Mouse (Mus musculus): ENCODE results near the gene Icmt. TPM values are rescaled to one million over a fixed set of nuclear protein-coding genes. Genes with fewer than 3 reads are reported as not detected.
A peak's percentile ranks its signal among the peaks of the same experiment; 100 is the strongest.

The Icmt gene
- polyA plus RNA-seq, 1 experiment from 2014 or later: 15.3 TPM

- H3K27ac ChIP-seq: no peak overlapping the region
- peaks cover 19% of the 10 kb centered on the region for H3K4me1 ChIP-seq (replicated peaks)
- no peak overlapping the region for H3K4me3 ChIP-seq
- H3K27me3 ChIP-seq: peaks cover 91% of the 10 kb centered on the region
- no peak overlapping the region for H3K9ac ChIP-seq
- H3K9me3 ChIP-seq (replicated peaks): no peaks in the 10 kb centered on the region
- no peaks in the 10 kb centered on the region for H3K36me3 ChIP-seq
- no peak for ATAC-seq (replicated peaks; ENCODE audit: insufficient number of reproducible peaks, insufficient read depth, low FRiP score, low read depth)
- 56% methylated on average over 18 of the region's 18 CpGs for WGBS
- H3K4me2 ChIP-seq: no peak overlapping the region
Observed at GRCm38 (mm10) chr4:152288398-152288945, 8.6 kb upstream of the Icmt start.

- Histone ChIP-seq H3K4me2 (peak overlapping the region; percentile 30; the same call in 1 of the 2 replicates), H3K4me1 (replicated peaks) (peaks cover 19% of the 10 kb centered on the region), H3K9ac (no peak overlapping the region), H3K27ac (no peak overlapping the region), H3K4me3 (peak overlapping the region; percentile 24), H3K27me3 (peaks cover 80% of the 10 kb centered on the region), H3K9me3 (replicated peaks) (no peaks in the 10 kb centered on the region), H3K36me3 (no peaks in the 10 kb centered on the region)
- WGBS: 1% methylated on average over 39 of the region's 39 CpGs
- ATAC-seq (replicated peaks; ENCODE audit: insufficient number of reproducible peaks, insufficient read depth, low FRiP score, low read depth): no peak
Observed at GRCm38 (mm10) chr4:152290385-152290784, 6.6 kb upstream of the Icmt start.

GRCm38 (mm10) chr4:152290991-152291390, 6.0 kb upstream of the Icmt start:
- no peak for ATAC-seq (replicated peaks; ENCODE audit: insufficient number of reproducible peaks, insufficient read depth, low FRiP score, low read depth)
- H3K9ac ChIP-seq: no peak overlapping the region
- H3K4me2 ChIP-seq: no peak overlapping the region
- peaks cover 74% of the 10 kb centered on the region for H3K27me3 ChIP-seq
- H3K27ac ChIP-seq: no peak overlapping the region
- H3K4me3 ChIP-seq: no peak overlapping the region; the same call in 1 of the 2 replicates
- WGBS: 26% methylated on average over 11 of the region's 11 CpGs
- no peaks in the 10 kb centered on the region for H3K9me3 ChIP-seq (replicated peaks)
- H3K36me3 ChIP-seq: no peaks in the 10 kb centered on the region
- H3K4me1 ChIP-seq (replicated peaks): peaks cover 23% of the 10 kb centered on the region

- Histone ChIP-seq H3K4me3 (peak within 1 kb of the TSS; percentile 24), H3K27ac (no peak within 1 kb of the TSS), H3K4me2 (peak within 1 kb of the TSS; percentile 30; the same call in 1 of the 2 replicates), H3K4me1 (replicated peaks) (peaks cover 21% of the 10 kb centered on the region), H3K27me3 (peaks cover 68% of the 10 kb centered on the region), H3K9me3 (replicated peaks) (no peaks in the 10 kb centered on the region), H3K9ac (no peak within 1 kb of the TSS), H3K36me3 (no peaks in the 10 kb centered on the region)
- 29% methylated on average over 6 of the region's 6 CpGs for WGBS
- ATAC-seq (replicated peaks; ENCODE audit: insufficient number of reproducible peaks, insufficient read depth, low FRiP score, low read depth): no peak
Observed at GRCm38 (mm10) chr4:152291562-152291961, 5.5 kb upstream of the Icmt start, which contains the start of gene Hes3. Hes3 (minus strand) TSS chr4:152291662.

GRCm38 (mm10) chr4:152292102-152292765, 4.8 kb upstream of the Icmt start:
- H3K36me3 ChIP-seq: no peaks in the 10 kb centered on the region
- H3K4me1 ChIP-seq (replicated peaks): peaks cover 17% of the 10 kb centered on the region
- no peak overlapping the region for H3K4me3 ChIP-seq
- H3K27me3 ChIP-seq: peaks cover 62% of the 10 kb centered on the region
- 43% methylated on average over 12 of the region's 12 CpGs for WGBS
- no peak overlapping the region for H3K27ac ChIP-seq
- ATAC-seq (replicated peaks; ENCODE audit: insufficient number of reproducible peaks, insufficient read depth, low FRiP score, low read depth): no peak
- H3K4me2 ChIP-seq: no peak overlapping the region
- no peak overlapping the region for H3K9ac ChIP-seq
- H3K9me3 ChIP-seq (replicated peaks): no peaks in the 10 kb centered on the region

- Histone ChIP-seq H3K4me3 (no peak overlapping the region), H3K4me1 (replicated peaks) (peaks cover 32% of the 10 kb centered on the region), H3K9me3 (replicated peaks) (no peaks in the 10 kb centered on the region), H3K4me2 (no peak overlapping the region), H3K27me3 (peaks cover 46% of the 10 kb centered on the region), H3K36me3 (no peaks in the 10 kb centered on the region), H3K9ac (no peak overlapping the region), H3K27ac (peak overlapping the region; percentile 24; the same call in 1 of the 2 replicates)
- ATAC-seq (replicated peaks; ENCODE audit: insufficient number of reproducible peaks, insufficient read depth, low FRiP score, low read depth): no peak
- 48% methylated on average over 10 of the region's 10 CpGs for WGBS
Observed at GRCm38 (mm10) chr4:152294188-152294929, 2.7 kb upstream of the Icmt start.

- Histone ChIP-seq H3K9ac (no peak overlapping the region), H3K4me1 (replicated peaks) (peaks cover 26% of the 10 kb centered on the region), H3K27me3 (peaks cover 32% of the 10 kb centered on the region), H3K4me3 (no peak overlapping the region), H3K4me2 (peak overlapping the region; percentile 14; the same call in 1 of the 2 replicates), H3K9me3 (replicated peaks) (no peaks in the 10 kb centered on the region), H3K36me3 (peaks cover 12% of the 10 kb centered on the region; the same call in 1 of the 2 replicates), H3K27ac (peak overlapping the region; percentile 43)
- no peak for ATAC-seq (replicated peaks; ENCODE audit: insufficient number of reproducible peaks, insufficient read depth, low FRiP score, low read depth)
- WGBS: 29% methylated on average over 4 of the region's 4 CpGs
Observed at GRCm38 (mm10) chr4:152295916-152296315, 1.1 kb upstream of the Icmt start.

- 13% methylated on average over 8 of the region's 8 CpGs for WGBS
- ATAC-seq (replicated peaks; ENCODE audit: insufficient number of reproducible peaks, insufficient read depth, low FRiP score, low read depth): no peak
Observed at GRCm38 (mm10) chr4:152296371-152296770, 656 bp upstream of the Icmt start.

GRCm38 (mm10) chr4:152298836-152299235, 1.8 kb downstream of the Icmt start:
- 79% methylated on average over 14 of the region's 14 CpGs for WGBS
- no peak overlapping the region for H3K9ac ChIP-seq
- H3K4me2 ChIP-seq: no peak overlapping the region

More at GRCm38 (mm10) chr4:152296371-152296770, 656 bp upstream of the Icmt start:
- H3K27me3 ChIP-seq: peaks cover 27% of the 10 kb centered on the region
- H3K4me2 ChIP-seq: peak overlapping the region; percentile 74
- peak overlapping the region; percentile 84 for H3K27ac ChIP-seq
- peak overlapping the region; percentile 63 for H3K9ac ChIP-seq
- H3K4me3 ChIP-seq: peak overlapping the region; percentile 96
- no peaks in the 10 kb centered on the region for H3K9me3 ChIP-seq (replicated peaks)
- H3K4me1 ChIP-seq (replicated peaks): peaks cover 26% of the 10 kb centered on the region
- H3K36me3 ChIP-seq: peaks cover 12% of the 10 kb centered on the region; the same call in 1 of the 2 replicates

GRCm38 (mm10) chr4:152300375-152300774, 3.3 kb downstream of the Icmt start:
- H3K9me3 ChIP-seq (replicated peaks): no peaks in the 10 kb centered on the region
- H3K4me3 ChIP-seq: no peak overlapping the region
- H3K4me1 ChIP-seq (replicated peaks): peaks cover 24% of the 10 kb centered on the region
- no peak overlapping the region for H3K4me2 ChIP-seq
- H3K27me3 ChIP-seq: no peaks in the 10 kb centered on the region
- 87% methylated on average over 8 of the region's 8 CpGs for WGBS
- no peak overlapping the region for H3K9ac ChIP-seq
- peaks cover 35% of the 10 kb centered on the region for H3K36me3 ChIP-seq
- H3K27ac ChIP-seq: no peak overlapping the region
- ATAC-seq (replicated peaks; ENCODE audit: insufficient number of reproducible peaks, insufficient read depth, low FRiP score, low read depth): no peak

More at GRCm38 (mm10) chr4:152298836-152299235, 1.8 kb downstream of the Icmt start:
- Histone ChIP-seq H3K27ac (no peak overlapping the region), H3K27me3 (0 out of 2 replicates have a peak, but pooled peaks cover 3% of the 10 kb centered on the region), H3K4me3 (no peak overlapping the region), H3K9me3 (replicated peaks) (no peaks in the 10 kb centered on the region), H3K4me1 (replicated peaks) (peaks cover 26% of the 10 kb centered on the region), H3K36me3 (peaks cover 21% of the 10 kb centered on the region; the same call in 1 of the 2 replicates)
- ATAC-seq (replicated peaks; ENCODE audit: insufficient number of reproducible peaks, insufficient read depth, low FRiP score, low read depth): no peak

GRCm38 (mm10) chr4:152302012-152302411, 5.0 kb downstream of the Icmt start:
- Histone ChIP-seq H3K27me3 (no peaks in the 10 kb centered on the region), H3K4me2 (no peak overlapping the region), H3K9ac (no peak overlapping the region), H3K9me3 (replicated peaks) (no peaks in the 10 kb centered on the region), H3K36me3 (peaks cover 45% of the 10 kb centered on the region), H3K4me1 (replicated peaks) (peaks cover 15% of the 10 kb centered on the region), H3K27ac (no peak overlapping the region), H3K4me3 (no peak overlapping the region)
- ATAC-seq (replicated peaks; ENCODE audit: insufficient number of reproducible peaks, insufficient read depth, low FRiP score, low read depth): no peak
- 70% methylated on average over 11 of the region's 11 CpGs for WGBS

Data from heart, embryonic 15.5 days (tissue).